Mouse (Mus musculus): Measurements from ENCODE around the gene Shc1.

The Shc1 gene

GRCm38 (mm10) chr3:89418170-89418860 lies at the start of gene Shc1, which contains the start of gene Cks1b:
TSS of gene Shc1 (plus strand) at chr3:89418443.
TSS of gene Cks1b (minus strand) at chr3:89418383.
- DNase-seq (ENCODE audit: extremely low read depth, low read depth, low spot score): peak; percentile 99

- no peak for DNase-seq (ENCODE audit: extremely low read depth, low read depth, low spot score)
These were observed 44.5 kb upstream of the Shc1 start for GRCm38 (mm10) chr3:89373581-89374231.

DNA sequence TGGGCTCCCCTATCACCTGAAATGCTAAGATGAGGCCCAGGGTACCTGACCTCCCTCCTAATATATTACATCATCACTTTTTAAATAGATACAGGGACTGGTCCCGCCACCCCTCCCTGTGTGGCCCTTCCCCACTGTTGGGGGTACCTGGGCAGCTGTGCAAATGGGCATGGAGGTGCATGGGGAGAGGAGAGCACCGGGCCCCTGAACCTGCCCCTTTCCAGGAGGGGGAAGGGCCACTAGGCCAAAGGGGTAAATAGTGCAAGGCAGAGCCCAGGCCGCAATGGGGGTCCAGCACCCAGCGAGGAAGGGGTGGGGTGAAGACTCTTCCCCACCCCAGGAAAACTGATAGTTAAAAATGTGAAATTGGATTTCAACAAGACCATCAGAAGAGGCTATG lies 40.4 kb upstream of the Shc1 start:
- no peak for DNase-seq (ENCODE audit: extremely low read depth, low read depth, low spot score)

- no peak for DNase-seq (ENCODE audit: extremely low read depth, low read depth, low spot score)
These were observed 39.7 kb upstream of the Shc1 start for GRCm38 (mm10) chr3:89378394-89379067.

DNA sequence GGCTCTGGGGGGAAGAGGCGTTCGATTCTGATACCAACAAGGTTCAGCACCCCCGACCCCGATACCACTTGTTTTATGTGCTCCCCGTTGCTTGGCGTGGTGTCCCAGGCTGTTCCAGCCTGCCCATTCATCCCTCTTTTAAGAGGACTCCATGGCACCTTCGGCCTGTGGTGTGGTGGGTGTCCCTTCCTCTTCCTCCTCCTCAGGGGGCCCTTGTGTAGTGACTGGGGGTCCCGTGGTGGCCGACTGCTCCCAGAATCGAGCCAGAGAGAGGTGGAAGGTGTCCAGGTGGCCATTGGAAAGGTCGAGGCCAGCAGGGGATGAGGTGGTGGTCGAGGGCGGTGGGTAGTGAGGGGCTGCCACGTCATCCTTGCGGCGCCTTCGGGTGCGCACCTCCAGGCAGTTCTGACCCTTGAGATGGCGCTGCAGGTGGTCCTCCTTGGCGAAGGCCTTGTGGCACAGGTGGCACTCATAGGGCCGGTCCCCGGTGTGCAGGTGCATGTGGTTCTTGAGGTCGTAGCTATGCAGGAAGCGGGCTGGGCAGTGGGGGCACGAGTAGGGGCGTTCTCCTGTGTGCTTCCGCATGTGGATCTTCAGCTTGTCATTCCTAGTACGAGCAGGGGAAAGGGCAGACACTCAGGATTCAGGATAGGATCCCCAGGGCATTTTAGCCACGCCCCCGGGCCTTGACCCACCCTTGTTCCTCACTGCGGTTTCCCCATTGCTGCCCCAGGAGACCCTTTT lies 38.7 kb upstream of the Shc1 start:
- no peak for DNase-seq (ENCODE audit: extremely low read depth, low read depth, low spot score)

DNA sequence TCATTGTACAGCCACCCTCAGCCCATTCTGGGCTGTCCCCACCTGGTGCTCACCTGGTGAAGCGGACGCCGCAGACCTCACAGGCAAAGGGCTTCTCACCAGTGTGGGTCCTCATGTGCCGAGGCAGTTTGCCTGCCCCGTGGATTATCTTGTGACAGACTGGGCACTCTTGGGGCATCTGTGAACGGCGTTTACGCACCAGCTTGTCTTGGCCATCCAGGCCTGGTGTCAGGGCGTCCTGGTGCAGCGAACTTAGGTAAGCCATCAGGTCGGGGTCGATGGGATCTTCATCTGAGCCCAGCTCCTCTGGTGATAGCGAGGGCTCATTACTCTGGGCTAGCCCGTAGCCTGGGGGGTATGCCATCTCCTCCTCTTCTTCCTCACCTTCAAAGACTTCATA lies 38.0 kb upstream of the Shc1 start:
- DNase-seq (ENCODE audit: extremely low read depth, low read depth, low spot score): no peak

DNA sequence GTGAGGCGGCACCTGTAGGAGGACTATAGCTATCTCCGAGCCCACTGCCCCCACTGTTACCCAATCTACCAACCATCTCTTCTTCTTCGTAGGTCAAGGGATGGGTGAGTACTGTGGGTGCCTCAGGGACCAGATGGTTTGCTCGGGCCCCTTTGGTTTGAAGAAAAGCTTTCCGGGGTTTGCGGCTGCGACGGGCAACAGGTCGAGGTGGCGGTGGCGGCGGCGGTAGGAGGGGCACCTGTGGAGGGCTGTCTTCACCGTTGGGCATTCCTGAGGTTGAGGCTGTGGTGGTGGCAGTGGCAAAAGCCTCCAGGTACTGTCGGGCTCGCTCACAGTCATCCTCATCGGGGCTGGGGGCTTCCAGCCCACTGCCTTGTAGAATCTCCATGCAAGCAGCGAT lies 37.5 kb upstream of the Shc1 start:
- no peak for DNase-seq (ENCODE audit: extremely low read depth, low read depth, low spot score)

DNA sequence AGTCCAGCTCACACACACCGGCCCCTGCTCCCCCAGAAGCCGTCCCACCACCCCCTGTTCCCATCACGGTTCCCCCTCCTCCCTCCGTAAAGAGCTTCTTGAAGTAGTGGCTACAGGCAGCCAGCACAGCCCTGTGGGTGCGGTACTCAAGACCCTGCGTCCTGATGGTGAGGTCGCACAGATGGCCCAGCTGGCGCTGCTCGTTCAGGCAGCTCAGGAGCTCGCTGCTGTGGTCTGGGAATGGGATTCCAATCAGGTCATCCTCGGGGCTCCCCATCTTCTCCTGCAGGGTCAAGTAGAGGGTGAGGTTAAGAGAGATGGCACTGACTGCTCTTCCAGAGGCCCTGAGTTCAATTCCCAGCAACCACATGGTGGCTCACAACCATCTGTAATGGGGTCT lies 37.0 kb upstream of the Shc1 start:
- no peak for DNase-seq (ENCODE audit: extremely low read depth, low read depth, low spot score)

- no peak for DNase-seq (ENCODE audit: extremely low read depth, low read depth, low spot score)
These were observed 36.0 kb upstream of the Shc1 start for GRCm38 (mm10) chr3:89382033-89382882.

DNA sequence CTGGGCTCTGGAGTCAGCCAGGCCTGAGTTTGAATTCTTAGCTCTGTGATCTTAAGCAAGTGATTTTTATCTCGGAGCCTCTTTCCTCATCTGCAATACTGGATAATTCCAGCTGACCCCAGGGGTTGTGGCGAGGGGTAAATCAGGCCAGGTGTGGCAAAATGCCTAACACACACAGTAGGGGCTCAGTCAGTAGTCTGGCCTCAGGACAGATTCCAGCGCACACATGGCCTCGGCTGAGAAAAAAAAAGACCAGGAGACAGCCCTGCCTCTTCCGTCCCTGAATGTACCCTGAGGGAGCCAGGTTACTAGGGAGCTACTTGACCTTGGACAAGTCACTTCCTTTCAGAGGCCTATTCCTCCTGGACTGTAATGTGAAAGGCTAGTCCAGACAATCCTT lies 35.3 kb upstream of the Shc1 start:
- DNase-seq (ENCODE audit: extremely low read depth, low read depth, low spot score): peak; percentile 83

- peak; percentile 99 for DNase-seq (ENCODE audit: extremely low read depth, low read depth, low spot score)
These were observed 34.5 kb upstream of the Shc1 start for GRCm38 (mm10) chr3:89383651-89384255.

GRCm38 (mm10) chr3:89384331-89385076 lies 33.7 kb upstream of the Shc1 start:
- DNase-seq (ENCODE audit: extremely low read depth, low read depth, low spot score): peak; percentile 69

GRCm38 (mm10) chr3:89385451-89385850 lies 32.8 kb upstream of the Shc1 start:
- DNase-seq (ENCODE audit: extremely low read depth, low read depth, low spot score): no peak

DNA sequence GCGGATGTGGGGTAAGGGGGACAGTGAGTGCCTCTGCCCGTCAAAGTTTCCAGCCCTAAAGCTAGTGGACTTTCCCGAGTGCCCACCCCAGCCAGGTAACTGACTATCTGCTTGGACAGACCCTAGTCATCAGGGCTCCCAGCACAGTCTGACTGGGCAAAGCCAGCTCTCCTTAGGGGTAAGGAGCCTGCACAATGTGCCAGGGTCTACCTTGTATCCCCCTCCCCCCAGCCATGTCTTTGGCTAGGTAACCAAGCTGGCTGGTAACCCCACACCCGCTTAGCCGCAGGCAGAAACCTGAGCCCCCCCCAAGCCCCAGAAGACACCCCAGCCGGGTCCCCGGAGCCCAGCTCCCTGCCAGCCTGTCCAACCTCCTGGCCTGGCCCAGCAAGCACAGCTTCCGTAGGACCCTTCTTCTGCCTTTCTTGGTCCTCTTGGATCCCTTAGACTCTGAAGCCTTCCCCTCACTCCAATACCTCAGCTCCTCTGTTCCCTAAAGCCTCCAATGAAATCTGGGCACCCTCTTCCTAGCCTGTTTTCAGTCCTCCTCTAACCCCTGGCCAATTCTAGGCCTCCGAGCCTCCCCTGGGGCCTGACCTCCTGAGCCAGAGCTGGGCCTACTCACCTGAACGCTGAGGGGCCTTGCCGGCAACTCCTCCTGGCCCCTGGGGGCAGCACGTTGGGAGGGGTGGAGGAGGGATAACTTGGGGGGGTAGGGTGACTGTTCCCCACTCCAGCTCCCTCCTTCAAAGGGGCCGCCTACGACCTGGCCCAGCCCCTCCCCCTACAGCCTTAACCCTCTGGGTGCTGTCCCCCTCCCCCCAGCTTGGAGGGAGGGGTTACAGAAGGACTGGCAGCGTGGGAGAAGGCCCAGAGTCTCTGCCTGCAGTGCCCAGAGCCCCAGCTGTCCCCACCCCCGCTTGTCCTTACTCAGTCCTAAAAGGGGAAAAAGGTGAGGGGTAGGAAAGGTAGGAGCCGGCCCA lies 31.5 kb upstream of the Shc1 start:
- no peak for DNase-seq (ENCODE audit: extremely low read depth, low read depth, low spot score)

DNA sequence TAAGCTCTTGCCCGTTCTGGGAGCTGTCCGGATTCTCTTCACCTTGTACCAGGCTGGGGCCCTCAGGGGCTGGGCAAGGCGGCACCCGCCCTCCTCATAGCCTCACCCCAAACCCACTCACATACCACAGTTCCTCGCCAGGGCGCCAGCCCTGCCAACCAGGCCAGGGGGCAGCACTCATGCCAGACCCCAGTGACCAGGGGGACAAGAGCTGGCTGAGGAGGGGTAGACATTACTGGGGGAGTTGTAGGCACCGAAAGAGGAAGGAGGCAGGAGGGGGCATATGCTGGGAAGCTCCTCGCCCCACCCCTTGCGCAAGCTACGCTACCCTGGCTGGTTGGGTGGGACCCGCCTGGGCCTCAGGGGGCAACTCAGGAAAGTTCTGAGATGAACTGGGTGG lies 30.6 kb upstream of the Shc1 start:
- DNase-seq (ENCODE audit: extremely low read depth, low read depth, low spot score): no peak

DNA sequence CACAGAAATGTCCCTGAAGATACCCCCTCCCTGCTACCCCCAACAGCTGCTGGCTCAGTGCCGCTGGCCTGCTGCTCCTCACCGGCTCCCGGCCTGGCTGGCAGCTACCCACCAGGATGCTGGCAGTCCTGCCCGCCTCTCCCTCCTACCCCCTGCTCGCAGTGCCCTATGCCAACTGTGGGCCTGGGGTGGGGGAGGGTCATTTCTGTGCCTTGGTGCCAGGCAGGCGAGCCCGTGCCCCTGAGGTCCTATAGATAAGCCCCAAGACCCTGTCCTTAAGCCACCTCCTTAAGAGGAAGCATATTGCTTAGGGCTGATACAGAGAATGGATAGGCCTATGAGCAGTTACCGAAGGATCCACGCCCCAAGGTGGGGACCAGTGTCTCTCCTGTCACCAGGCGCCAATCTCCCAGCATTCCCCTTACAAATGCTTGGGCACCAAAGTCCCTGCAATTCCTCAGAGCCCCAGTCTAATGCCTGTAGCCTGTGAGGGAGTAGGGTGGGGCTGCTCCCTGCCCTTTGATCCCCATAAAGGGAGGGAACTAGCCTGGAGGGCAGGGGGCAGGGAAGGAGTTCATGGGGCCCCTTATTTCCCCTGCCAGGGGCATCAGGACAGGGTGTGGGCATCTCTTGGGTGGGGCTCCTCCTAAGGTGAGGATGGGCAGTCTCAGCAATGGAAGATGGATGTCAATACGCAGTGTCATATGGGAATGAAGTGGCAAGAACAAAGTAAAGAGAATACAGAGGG lies 29.9 kb upstream of the Shc1 start:
- DNase-seq (ENCODE audit: extremely low read depth, low read depth, low spot score): no peak

- DNase-seq (ENCODE audit: extremely low read depth, low read depth, low spot score): no peak
These were observed 29.1 kb upstream of the Shc1 start for GRCm38 (mm10) chr3:89388901-89389740.

Data from fat pad, adult 2 months (tissue).